In the genomic region with DNA sequence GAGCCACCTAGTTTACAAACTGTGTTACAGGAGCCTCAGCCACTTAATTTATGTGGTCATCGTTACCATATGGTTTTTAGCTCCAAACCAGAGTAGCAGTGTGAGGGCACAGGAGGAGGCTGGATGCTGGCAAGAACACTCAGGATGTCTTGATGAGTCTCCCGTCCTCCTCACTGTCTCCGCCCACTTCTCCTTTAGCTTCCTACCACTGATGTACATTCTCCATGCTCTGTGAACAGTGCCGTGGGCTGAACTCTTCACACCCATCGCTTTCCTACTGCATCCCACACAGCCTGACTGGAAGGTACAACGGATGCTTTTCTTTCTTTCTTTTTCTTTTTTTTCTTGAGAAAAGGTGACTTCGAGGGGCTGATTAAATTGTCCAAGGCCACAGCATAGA, we compare ENCODE assay signal across 13 mouse cellular contexts.
A peak's percentile ranks its signal among the peaks of the same experiment; 100 is the strongest.
DNase-seq lines count a peak whose midpoint lies in the region.
"Had no signal": no experiment of that assay in that cellular context is flagged by ENCODE, and none has a peak within 500 bp of the region (broad histone marks: within the 10 kb centered on the region; RNA-seq: fewer than 3 reads in every experiment).

No protein-coding gene starts in this region.

- intact Hi-C loops in left cerebral cortex, postnatal 25 days (cut with DNase I) = no loop called here
- intact Hi-C loops in left cerebral cortex, postnatal 14 days (cut with DNase I) = loop anchor here (5.0 kb wide), 1 partner anchor 53 kb away; no protein-coding TSS in a partner anchor

- peak; percentile 11 to 58 for DNase-seq in left cerebral cortex, postnatal 25 days (ENCODE audit: low spot score in 2 of 2)
- DNase-seq in left cerebral cortex, postnatal 14 days (ENCODE audit: low spot score in 2 of 2) = no peak
- peak; percentile 48 for DNase-seq in right cerebral cortex, adult 18-20 months
- no peak for DNase-seq in right cerebral cortex, postnatal 14 days
- DNase-seq in 416B (ENCODE audit: low read depth) = peak; percentile 26
- peak; percentile 79 for DNase-seq in brain, adult 2 months (ENCODE audit: low read depth, low spot score)
- no peak for DNase-seq in lung, postnatal 4 days
- DNase-seq: adrenal gland, postnatal 10 days; cerebellum, adult 2 months; cerebellum, postnatal 10 days; embryo, embryonic 11 days; gastrocnemius, adult 2 months; gastrocnemius, postnatal 25 days had no signal

Comparison
In these comparisons a context has a peak if more than half of its experiments do, and no peak if none do; other contexts are left out.
1. DNase-seq: peak in left cerebral cortex, postnatal 25 days (2 of 2), right cerebral cortex, adult 18-20 months (single experiment), 416B (single experiment) and brain, adult 2 months (single experiment); none in left cerebral cortex, postnatal 14 days (0 of 2), right cerebral cortex, postnatal 14 days (single experiment) and lung, postnatal 4 days (0 of 2).